Mouse (Mus musculus) testis, adult 2 months (tissue): ENCODE results near the gene Porcn.

Source experiments
- CTCF ChIP-seq: fragments of 200-500 bp; IDR thresholded peaks from 2 replicates; pipeline ENCODE4 v1.5.1; 2012; ENCODE audit warnings: low read depth, mild to moderate bottlenecking, inconsistent platforms, low read length, moderate library complexity; ENCODE audit not compliant: control insufficient read depth, insufficient read depth, insufficient replicate concordance
- POLR2A ChIP-seq: fragments of 200-500 bp; IDR thresholded peaks from 2 replicates; pipeline ENCODE4 v1.6.1; 2012; ENCODE audit warnings: low read depth, mild to moderate bottlenecking, inconsistent platforms, low read length, moderate library complexity; ENCODE audit not compliant: control insufficient read depth

DNA sequence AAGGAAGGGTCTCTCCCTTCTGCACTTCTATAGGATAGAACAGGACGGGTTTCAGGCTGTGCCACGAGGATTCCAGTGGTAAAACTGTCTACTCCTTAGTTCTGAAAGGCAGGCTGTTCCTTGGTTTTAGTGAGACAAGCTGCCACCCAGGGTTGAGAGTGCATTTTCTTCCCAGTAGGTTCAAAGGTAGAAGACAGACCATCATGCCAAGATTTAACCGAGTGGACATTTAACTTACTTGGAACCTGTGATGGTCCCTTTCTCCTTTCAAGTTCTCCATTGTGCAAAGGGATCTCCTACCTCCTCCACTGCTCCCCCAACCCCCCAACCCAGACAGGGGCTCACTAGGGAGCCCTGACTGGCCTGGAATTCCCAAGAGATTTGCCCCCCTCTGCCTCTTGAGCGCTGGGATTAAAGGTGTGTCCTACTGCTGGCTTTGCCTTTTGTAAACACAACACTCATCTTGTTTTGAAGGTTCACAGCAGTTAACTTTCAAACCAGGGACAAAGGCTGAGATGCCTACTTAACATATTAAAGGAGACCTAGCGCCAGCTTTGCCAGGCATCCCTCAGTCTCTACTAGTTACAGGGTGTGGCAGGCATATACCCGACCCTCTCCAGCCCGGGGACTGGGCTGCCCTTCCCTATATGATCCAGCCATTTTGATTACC is 23.3 kb downstream of the Porcn start:
- TF ChIP-seq CTCF (no peak), POLR2A (no peak)
